Mouse (Mus musculus): ENCODE measurements around the gene Olfr1132.
"Not testable (repeated sequence)": the region's sequence is repeated elsewhere in the genome, so short reads cannot be mapped to it uniquely, and the experiment has no call there.

DNA sequence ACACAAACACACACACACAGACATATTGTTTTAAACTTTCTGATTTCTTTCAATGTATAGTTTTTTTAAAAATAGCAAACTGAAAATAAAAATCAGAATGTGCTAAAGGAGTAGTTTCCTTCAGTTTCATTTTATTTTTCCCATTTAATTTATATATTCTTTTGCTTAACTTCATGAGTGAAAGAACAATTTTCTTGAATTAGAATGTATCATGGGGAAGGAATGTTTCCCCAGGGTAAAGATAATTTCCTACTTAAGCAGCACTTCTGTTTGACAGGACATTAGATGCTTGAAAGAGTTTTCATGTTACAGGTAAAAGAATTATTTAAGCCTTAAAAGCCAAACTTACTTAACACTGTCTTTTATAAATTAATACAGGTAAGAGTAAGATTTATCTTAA lies 31.4 kb downstream of the Olfr1132 start, which contains the start of gene Olfr1130:
- not testable (repeated sequence) for TF ChIP-seq CTCF (IDR thresholded peaks at IDR 0.05; ENCODE audit: low read depth); EP300 (optimal IDR thresholded peaks at IDR 0.05)

Data from stomach, postnatal 0 days (tissue).